Mouse (Mus musculus) megakaryocyte, adult 5-6 weeks (primary cell): Measurements from ENCODE around the gene Mboat2. TPM values are rescaled to one million over a fixed set of nuclear protein-coding genes. Genes with fewer than 3 reads are reported as not detected.

Experiments
- ATAC-seq: 2 replicates; pipeline ENCODE4 v1.8.0; 2016; ENCODE audit warnings: mild to moderate bottlenecking, inconsistent platforms; ENCODE audit not compliant: poor library complexity, severe bottlenecking
- total RNA-seq, 2 experiments: library from RNA; stranded (forward) in 1 of 2; stranded (reverse) in 1 of 2; fragments of 153-499, 151-499 nt in 1 of 2; fragments of 221-1000, 200-1000 nt in 1 of 2; gene quantifications; 2 replicates each; pipeline versions ENCODE4 v1.2.3 to v1.2.4; 2015 to 2017

Mboat2 gene
- total RNA-seq, 2 experiments from 2014 or later = 0.18 to 1.4 TPM

DNA sequence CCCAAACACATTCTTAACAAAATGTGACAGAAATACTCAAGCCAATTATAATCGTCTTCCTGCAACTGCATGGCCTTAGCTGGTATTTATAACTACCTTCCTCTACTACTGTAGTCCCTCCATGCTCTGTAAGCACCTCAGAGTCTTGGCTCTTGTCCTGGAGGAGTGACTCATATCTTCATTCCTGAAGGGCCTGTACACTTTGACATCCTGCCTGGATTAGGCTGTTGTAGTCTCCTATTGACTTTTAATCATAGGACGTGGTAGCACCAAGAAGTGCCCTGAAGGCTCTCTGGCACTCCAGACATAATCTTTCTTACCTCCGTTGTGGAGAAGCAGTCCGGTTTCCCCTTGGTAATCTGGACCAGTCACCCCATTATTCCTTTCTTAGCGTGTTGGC is 64.7 kb downstream of the Mboat2 start:
- ATAC-seq = no peak

DNA sequence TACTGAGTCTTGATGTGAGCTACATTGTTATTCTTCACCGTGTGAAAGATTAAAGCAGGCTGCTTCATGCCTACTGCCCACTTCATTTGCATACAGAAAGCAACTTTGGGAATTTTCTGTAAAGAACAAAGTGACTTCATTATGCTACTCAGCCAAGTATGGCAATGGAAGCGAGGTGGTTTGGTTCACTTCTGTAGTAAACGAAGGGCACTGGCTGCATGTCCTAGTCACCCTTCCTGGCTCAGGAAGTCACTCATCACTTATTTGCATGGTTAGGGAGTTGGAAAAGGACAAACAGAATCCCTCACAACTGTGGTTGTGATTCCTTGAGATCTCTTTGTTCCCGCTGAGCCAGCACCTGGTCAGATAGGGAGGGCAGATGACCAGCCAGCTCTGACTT is 66.7 kb downstream of the Mboat2 start:
- ATAC-seq = no peak

DNA sequence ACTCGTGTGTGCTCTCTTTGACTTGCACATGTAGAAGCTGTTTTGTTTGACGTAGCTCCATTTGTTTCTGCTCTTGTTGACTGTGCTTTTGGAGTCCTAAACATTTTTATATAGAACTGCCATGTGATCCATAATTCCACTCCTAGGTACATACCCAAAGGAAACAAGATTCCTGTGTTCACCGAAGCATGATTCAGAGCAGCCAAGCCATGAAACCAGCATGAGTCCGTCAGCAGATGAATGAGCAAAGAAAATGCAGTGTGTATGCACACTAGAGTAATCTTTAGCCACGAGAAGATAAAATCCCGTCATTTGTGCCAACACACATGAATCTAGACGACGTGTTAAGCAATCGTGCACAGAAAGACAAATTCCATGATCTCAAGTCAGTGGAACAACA is 67.5 kb downstream of the Mboat2 start:
- ATAC-seq = no peak

- ATAC-seq = no peak
Observed at GRCm38 (mm10) chr12:24899636-24900035, 69.0 kb downstream of the Mboat2 start.

GRCm38 (mm10) chr12:24902736-24903135 is 72.1 kb downstream of the Mboat2 start:
- no peak for ATAC-seq

DNA sequence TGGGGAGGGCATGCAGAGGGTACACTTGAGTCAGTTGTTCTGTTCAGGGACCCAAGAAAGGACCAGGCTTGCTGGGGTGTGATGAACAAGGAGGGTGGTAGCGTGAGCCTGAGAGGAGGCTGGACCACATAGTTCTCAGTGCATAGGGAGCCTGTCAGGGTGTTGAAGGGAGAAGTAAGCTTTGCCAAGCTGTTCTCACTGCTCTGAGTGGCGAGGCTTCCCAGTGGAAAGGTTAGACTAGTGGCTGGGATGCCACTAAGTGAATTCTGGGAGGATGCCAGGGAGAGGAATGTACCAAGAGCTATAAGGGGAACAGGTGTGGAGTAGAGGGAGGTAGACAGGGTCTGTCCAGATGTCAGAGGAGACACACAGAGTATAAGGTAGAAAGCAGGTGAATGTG is 77.2 kb downstream of the Mboat2 start:
- no peak for ATAC-seq

- ATAC-seq = no peak
Observed at GRCm38 (mm10) chr12:24909679-24910078, 79.0 kb downstream of the Mboat2 start.

DNA sequence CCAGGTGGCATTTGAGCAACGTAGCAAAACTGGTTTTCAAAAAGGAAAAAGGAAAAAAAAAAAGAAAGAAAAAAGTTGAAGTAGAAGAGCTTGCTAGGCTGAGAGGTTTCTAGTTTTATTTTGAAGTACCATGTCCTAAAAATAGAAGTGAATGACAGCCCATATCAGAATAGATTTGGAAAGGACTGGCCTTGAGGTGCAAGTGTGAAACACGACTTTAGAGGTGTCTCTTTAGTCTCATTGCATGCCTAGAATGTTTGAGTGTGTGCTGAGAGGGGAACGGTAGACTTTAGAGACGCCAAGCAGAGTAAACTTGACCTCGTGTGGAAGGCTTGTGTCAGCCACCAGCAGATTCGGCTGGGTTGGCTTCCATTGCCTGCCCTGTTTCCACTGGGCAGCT is 81.5 kb downstream of the Mboat2 start:
- ATAC-seq = no peak

- ATAC-seq = no peak
Observed at GRCm38 (mm10) chr12:24912876-24913275, 82.2 kb downstream of the Mboat2 start.

DNA sequence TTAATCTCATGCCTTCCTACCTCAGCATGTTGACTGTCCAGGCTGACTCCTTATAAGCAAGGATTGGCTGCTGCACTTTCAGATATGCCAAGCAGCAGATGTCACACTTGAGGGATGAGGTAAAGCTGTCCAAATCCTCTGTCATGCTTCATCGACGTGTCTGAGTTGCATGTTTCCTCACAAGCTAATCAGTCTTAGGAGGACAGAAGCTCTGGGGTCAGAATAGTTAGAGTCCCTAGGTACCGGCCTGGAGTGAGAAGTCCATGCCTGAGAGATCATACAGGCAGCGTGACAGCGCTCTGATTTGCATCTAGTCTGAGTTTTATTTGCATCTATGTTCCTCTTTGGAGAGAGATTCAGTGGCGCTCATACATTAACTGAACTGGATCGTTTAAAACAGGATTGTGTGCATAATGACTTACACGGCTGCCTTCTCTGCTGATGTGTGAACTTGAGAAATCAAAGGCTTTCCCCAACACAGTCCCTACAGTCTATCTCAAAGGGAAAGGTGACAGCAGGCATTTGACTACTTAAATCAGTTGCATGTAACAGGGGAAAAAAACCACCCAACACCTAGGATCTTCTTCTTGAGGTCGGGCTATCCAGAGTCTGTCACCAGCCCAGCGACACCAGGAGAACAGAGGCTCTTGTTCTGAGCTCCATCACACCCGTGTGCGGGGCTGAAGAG is 88.0 kb downstream of the Mboat2 start:
- ATAC-seq = no peak

- no peak for ATAC-seq
Observed at GRCm38 (mm10) chr12:24920861-24921260, 90.2 kb downstream of the Mboat2 start.

- ATAC-seq = no peak
Observed at GRCm38 (mm10) chr12:24924003-24924402, 93.3 kb downstream of the Mboat2 start.

DNA sequence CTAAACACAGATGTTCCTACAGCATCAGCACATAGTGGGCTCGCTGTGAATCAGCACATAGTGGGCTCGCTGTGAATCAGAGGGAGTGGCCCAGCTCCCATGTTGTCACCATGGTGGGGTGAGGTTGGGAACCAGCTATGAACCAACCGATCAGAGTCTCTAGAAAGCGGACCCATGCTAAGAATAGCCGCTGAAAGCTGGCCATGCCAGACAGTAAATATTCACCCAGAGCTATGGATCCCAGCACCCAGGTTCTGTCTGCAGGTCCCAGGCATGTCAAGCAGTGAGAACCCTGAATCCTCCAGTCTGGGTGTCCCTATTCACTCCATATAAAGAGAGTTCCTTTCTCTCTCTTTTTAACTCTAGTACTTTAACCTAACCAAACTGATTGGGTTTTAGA is 94.6 kb downstream of the Mboat2 start:
- no peak for ATAC-seq

DNA sequence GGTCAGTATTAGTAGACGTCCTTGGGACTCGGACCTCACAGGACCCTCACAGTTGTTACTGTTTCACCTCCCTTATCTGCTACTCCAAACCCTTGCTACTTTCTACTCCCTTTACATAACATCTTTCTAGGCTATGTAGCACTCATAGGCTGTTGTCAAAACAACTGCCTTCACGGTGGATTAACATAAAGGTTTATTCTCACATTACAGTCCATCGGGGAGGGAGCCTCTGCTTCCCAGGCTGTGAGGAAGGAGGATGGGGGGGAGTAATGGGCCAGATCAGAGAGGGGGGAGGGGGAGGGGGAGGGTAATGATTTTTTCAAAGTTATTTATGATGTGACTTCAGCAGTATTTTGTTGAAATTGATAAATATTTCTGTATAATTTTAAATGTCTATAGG is 95.0 kb downstream of the Mboat2 start:
- no peak for ATAC-seq

GRCm38 (mm10) chr12:24928051-24928748 is 97.5 kb downstream of the Mboat2 start:
- ATAC-seq = no peak

DNA sequence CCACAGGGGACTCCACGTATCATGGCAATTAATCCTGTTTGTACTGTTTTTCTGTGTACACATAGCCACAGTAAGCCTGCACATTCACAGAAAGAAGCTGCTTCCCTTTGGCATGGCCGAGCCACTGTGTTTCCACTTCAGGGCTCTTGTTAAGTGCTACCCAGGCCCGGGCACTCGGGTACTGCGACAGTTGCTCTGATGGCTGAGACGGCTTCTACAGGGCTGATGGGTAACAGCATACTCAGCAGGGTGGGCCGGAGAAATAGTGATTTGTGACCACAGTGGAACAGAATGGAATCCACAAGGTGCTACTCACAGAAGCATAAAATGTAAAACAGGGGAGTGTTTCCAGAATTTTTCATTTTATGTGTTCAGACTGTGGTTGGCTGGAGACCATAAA is 98.4 kb downstream of the Mboat2 start:
- ATAC-seq = no peak

GRCm38 (mm10) chr12:24930760-24931159 is 100.1 kb downstream of the Mboat2 start:
- no peak for ATAC-seq

- no peak for ATAC-seq
Observed at GRCm38 (mm10) chr12:24932120-24932519, 101.4 kb downstream of the Mboat2 start.

GRCm38 (mm10) chr12:24933206-24933775 is 102.6 kb downstream of the Mboat2 start:
- no peak for ATAC-seq

- ATAC-seq = no peak
Observed at GRCm38 (mm10) chr12:24933996-24934395, 103.3 kb downstream of the Mboat2 start.

DNA sequence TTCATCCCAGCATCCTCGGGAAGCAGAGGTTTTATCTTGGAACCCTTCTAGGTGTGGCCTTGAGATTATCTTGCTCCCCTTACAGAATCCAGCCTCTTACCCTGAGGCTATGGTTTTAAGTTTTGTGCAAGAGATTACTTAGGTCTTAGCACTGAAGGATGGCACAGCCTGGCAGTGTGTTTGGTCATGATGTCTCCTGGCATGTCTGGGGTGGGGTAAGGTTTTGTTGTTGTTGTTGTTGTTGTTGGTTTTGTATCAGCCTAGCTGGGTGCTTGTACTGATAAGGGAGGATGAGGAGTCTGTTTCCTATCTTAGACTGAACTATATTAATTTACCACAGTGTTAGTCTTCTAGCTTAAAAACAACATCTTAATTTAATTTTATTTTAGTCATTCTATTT is 105.6 kb downstream of the Mboat2 start:
- no peak for ATAC-seq

DNA sequence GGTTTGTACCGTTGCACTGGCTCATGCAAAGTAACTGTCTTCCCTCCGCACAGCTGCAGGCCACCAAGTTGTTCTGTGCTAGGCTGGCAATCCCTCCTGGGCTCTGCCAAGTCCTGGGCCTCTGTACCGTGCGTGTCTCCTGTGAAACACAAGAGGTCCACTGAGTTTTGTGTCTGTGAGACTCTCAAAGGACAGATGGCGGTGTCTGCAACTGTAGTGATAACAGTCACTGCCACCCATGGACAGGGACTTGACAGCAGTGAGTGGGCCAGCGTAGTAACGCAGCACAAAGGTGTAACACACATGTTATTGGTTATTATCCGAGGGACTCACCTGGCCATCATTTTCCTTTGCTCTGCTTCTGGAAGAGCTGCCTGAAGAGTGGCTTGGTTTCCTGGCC is 108.7 kb downstream of the Mboat2 start:
- ATAC-seq = no peak
